Mouse (Mus musculus) brain, adult 2 months (tissue): ENCODE measurements at regions not wholly inside any gene's neighbourhood (a gene's known extent, or its start where the extent isn't known, plus 50 kb on each side); places are given as distances from the start of the nearest gene placed in this dataset.

Source experiments
- DNase-seq: peaks from one replicate; pipeline ENCODE4 v3.0.0; 2011; ENCODE audit warnings: low read depth, low spot score

GRCm38 (mm10) chr3:26465158-26465557 lies 132.9 kb upstream of the Nlgn1 start:
- DNase-seq: peak; percentile 61

DNA sequence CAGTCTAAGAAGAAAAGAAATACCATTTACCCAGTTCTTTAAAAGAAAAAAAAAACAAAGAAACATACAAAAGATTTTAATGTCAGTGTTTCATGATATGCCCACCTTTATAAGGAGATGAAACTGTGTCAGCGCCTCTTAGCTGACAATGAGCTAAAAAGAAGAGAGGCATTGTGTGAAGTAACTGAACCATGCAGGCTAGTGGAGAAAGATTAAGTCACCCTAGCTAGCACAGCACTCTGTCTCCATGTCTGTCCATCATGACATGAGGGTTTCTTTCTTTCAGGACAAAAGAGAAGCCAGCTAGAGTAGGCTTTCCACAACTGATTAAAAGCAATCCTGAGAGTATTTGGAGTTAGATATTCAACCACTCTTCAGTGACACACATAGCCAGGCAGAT lies 122.7 kb upstream of the Nlgn1 start:
- no peak for DNase-seq

GRCm38 (mm10) chr3:26437800-26438404 lies 105.6 kb upstream of the Nlgn1 start:
- DNase-seq: no peak
